Mouse (Mus musculus): Measurements from ENCODE around the gene Nol9.
A peak's percentile ranks its signal among the peaks of the same experiment; 100 is the strongest.

- TF ChIP-seq CTCF (IDR thresholded peaks at IDR 0.05) (no peak), EP300 (IDR thresholded peaks at IDR 0.05) (0 out of 2 replicates have a peak, but pooled peaks have one; percentile 27)
Measured at GRCm38 (mm10) chr4:151993035-151993434, 46.1 kb upstream of the Nol9 start.
